Mouse (Mus musculus): ENCODE measurements around the gene Nacad.

DNA sequence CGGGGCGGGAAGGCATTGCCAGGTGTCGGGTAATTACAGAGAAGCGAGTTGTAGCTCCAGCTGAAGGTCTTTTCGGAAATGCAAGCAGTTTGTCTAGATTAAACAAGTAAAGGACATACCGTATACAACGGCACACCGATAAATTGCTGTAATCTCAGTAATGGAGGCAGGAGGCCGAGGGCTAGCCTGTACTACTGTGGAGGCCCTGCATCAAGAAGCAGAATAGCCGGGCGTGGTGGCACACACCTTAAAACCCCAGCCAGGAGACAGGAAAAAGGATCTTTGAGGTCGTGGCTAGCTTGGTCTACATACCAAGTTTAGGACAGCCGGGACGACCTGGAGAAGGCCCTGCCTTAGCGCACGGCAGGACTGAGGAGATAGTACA, 20.5 kb upstream of the Nacad start:
- TF ChIP-seq POLR2A (IDR thresholded peaks at IDR 0.05; ENCODE audit: extremely low read depth, insufficient read depth, low read length), result no peak
- no peak for TF ChIP-seq CTCF (IDR thresholded peaks at IDR 0.05; ENCODE audit: extremely low read depth, insufficient read depth, low read length)
